Mouse (Mus musculus) heart, postnatal 0 days (tissue): ENCODE measurements at regions not wholly inside any gene's neighbourhood (a gene's known extent, or its start where the extent isn't known, plus 50 kb on each side); places are given as distances from the start of the nearest gene placed in this dataset.

Source experiments
- ATAC-seq: fragments of 200-750 bp; cut with Nextera tagmentation; 2 replicates; pipeline ENCODE4 v1.8.0; 2017; ENCODE audit warnings: low read depth, moderate number of reproducible peaks, moderate library complexity; ENCODE audit not compliant: insufficient read depth
- DNase-seq: peaks from one replicate; pipeline ENCODE4 v3.0.0-alpha.2; 2016; ENCODE audit warnings: low spot score
- H3K27ac ChIP-seq: fragments of 300-500 bp; sonication (generic); 2 replicates; pipeline ENCODE4 v1.5.1; 2014; ENCODE audit warnings: low read depth, mild to moderate bottlenecking
- H3K27me3 ChIP-seq: fragments of 300-500 bp; sonication (generic); 2 replicates; pipeline ENCODE4 v1.6.1; 2014; ENCODE audit warnings: low read length, mixed read lengths; ENCODE audit not compliant: control insufficient read depth, insufficient read depth
- H3K36me3 ChIP-seq: fragments of 300-500 bp; sonication (generic); replicated peaks from 2 replicates; pipeline ENCODE4 v1.6.1; 2014; ENCODE audit warnings: low read length, mixed read lengths; ENCODE audit not compliant: control insufficient read depth, insufficient read depth
- H3K4me1 ChIP-seq: fragments of 300-500 bp; sonication (generic); 2 replicates; pipeline ENCODE4 v1.6.1; 2014; ENCODE audit warnings: antibody characterized with exemption; ENCODE audit not compliant: control insufficient read depth, insufficient read depth
- H3K4me2 ChIP-seq: fragments of 300-500 bp; sonication (generic); 2 replicates; pipeline ENCODE4 v1.6.1; 2014; ENCODE audit warnings: low read depth, mild to moderate bottlenecking, low read length, moderate library complexity
- H3K4me3 ChIP-seq: fragments of 300-500 bp; sonication (generic); 2 replicates; pipeline ENCODE4 v1.5.1; 2014; ENCODE audit warnings: low read depth, low read length
- H3K9ac ChIP-seq: fragments of 300-500 bp; sonication (generic); replicated peaks from 2 replicates; pipeline ENCODE4 v1.6.1; 2014; ENCODE audit warnings: low read depth, low read length, mixed read lengths
- H3K9me3 ChIP-seq: fragments of 300-500 bp; sonication (generic); replicated peaks from 2 replicates; pipeline ENCODE4 v1.6.1; 2016; ENCODE audit warnings: low read length; ENCODE audit not compliant: control insufficient read depth
- CTCF ChIP-seq: IDR thresholded peaks from 2 replicates; pipeline ENCODE4 v1.5.1; 2016; ENCODE audit warnings: antibody characterized with exemption, control low read depth, low read depth
- EP300 ChIP-seq: IDR thresholded peaks from 2 replicates; pipeline ENCODE4 v1.6.1; 2016; ENCODE audit warnings: antibody characterized with exemption, low read depth
- WGBS: fragments of 180-500 bp; shearing (Covaris S2); extraction: QIAGEN DNeasy Blood & Tissue Kit; methylation state at CpG from one replicate; pipeline ENCODE4 v1.1.7; 2014; 5-methylcytosine and 5-hydroxymethylcytosine counted together

- Histone ChIP-seq H3K4me2 (no peak overlapping the region), H3K9me3 (no peaks in the 10 kb centered on the region), H3K4me1 (no peaks in the 10 kb centered on the region), H3K27me3 (no peaks in the 10 kb centered on the region), H3K36me3 (no peaks in the 10 kb centered on the region), H3K27ac (peak overlapping the region; percentile 25; the same call in 1 of the 2 replicates), H3K9ac (no peak overlapping the region), H3K4me3 (no peak overlapping the region)
- WGBS, result 56% methylated on average over 3 of the region's 3 CpGs
- no peak for TF ChIP-seq EP300
- TF ChIP-seq CTCF, result no peak
- no peak for ATAC-seq
- DNase-seq, result no peak
Measured at GRCm38 (mm10) chrX:72094202-72094601, 102.6 kb downstream of the Cnga2 start.

- Histone ChIP-seq H3K36me3 (no peaks in the 10 kb centered on the region), H3K4me2 (no peak overlapping the region), H3K27ac (peak overlapping the region; percentile 25; the same call in 1 of the 2 replicates), H3K9me3 (no peaks in the 10 kb centered on the region), H3K4me3 (no peak overlapping the region), H3K27me3 (no peaks in the 10 kb centered on the region), H3K4me1 (no peaks in the 10 kb centered on the region), H3K9ac (no peak overlapping the region)
- no peak for TF ChIP-seq CTCF
- no peak for TF ChIP-seq EP300
- no peak for ATAC-seq
- WGBS, result 62% methylated on average over 4 of the region's 4 CpGs
- DNase-seq, result no peak
Measured at GRCm38 (mm10) chrX:72094631-72095030, 103.0 kb downstream of the Cnga2 start.

GRCm38 (mm10) chrX:72141897-72142296 lies 79.9 kb upstream of the Magea4 start:
- H3K27ac ChIP-seq, result no peak overlapping the region
- H3K4me3 ChIP-seq, result no peak overlapping the region
- H3K9ac ChIP-seq, result no peak overlapping the region
- no peak for TF ChIP-seq CTCF
- no peak for TF ChIP-seq EP300
- DNase-seq (no peak), ATAC-seq (no peak)
- H3K4me2 ChIP-seq, result no peak overlapping the region
- no peaks in the 10 kb centered on the region for H3K9me3 ChIP-seq
- no peaks in the 10 kb centered on the region for H3K4me1 ChIP-seq
- H3K36me3 ChIP-seq, result no peaks in the 10 kb centered on the region
- no peaks in the 10 kb centered on the region for H3K27me3 ChIP-seq

- no peak for TF ChIP-seq EP300
- TF ChIP-seq CTCF, result no peak
- no peak for ATAC-seq
- no peak for DNase-seq
- Histone ChIP-seq H3K4me2 (no peak overlapping the region), H3K27me3 (no peaks in the 10 kb centered on the region), H3K27ac (no peak overlapping the region), H3K9ac (no peak overlapping the region), H3K9me3 (no peaks in the 10 kb centered on the region), H3K36me3 (no peaks in the 10 kb centered on the region), H3K4me1 (no peaks in the 10 kb centered on the region), H3K4me3 (no peak overlapping the region)
Measured at GRCm38 (mm10) chrX:72169146-72169545, 52.7 kb upstream of the Magea4 start.
